Mouse (Mus musculus): ENCODE data around the gene Tulp4.
"Not testable (repeated sequence)": the region's sequence is repeated elsewhere in the genome, so short reads cannot be mapped to it uniquely, and the experiment has no call there.

The Tulp4 gene

DNA sequence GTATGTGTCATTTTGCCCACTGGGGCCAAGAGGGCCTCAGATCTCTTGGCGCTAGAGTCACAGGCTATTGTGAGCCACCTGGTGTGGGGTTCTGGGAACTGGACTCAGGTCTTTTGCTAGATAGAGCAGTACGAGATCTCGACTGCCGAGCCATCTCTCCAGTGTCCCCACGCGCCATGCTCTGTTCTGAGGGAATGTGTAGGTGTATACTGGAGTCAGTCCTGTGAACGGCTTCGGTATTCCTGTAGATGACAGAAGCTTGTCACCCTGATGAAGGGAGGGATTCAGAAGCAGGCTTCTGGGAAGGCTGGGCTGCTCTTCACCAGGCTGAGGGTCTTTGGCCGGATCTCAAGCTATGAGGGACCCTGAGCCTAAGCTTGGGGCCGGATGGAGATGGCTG, 173.5 kb downstream of the Tulp4 start:
- DNase-seq (ENCODE audit: low read depth, low spot score) = not testable (repeated sequence)

DNA sequence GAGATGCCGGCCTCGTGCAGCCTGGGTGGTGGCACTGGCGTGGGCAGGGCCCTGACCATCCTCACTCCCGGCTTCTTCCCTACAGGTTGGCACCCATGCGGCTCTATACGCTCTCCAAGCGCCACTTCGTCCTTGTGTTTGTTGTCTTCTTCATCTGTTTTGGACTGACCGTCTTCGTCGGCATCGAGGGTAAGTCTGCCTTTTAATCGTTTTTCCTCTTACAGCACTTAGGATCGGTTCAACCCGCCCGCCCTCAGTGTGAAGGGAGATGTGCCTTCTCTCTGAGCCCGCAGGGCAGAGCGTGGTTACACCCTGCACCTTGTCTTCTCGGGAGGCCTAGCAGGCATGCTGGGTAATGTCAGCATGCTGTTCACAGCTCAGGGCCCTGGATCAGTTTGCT, 174.3 kb downstream of the Tulp4 start:
- DNase-seq (ENCODE audit: low read depth, low spot score) = not testable (repeated sequence)

DNA sequence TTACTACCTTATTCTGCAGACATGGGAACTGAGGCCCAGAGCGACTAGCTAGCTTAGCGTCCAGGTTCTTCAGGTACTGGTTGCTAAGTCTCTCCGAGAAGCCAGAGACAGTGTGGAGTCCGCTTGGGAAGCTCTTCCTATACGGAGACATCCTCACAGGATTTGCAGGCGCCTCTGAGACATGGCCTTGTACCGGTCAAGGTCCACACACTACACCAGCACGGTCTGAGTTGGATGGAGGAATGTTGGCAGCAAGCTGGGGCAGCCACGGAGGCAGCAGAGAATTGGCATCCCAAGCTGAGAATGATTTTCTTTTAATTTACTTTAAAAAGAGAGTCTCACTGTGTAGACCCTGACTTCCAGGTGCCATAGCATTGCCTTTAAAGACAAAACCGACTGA, 176.9 kb downstream of the Tulp4 start:
- not testable (repeated sequence) for DNase-seq (ENCODE audit: low read depth, low spot score)

DNA sequence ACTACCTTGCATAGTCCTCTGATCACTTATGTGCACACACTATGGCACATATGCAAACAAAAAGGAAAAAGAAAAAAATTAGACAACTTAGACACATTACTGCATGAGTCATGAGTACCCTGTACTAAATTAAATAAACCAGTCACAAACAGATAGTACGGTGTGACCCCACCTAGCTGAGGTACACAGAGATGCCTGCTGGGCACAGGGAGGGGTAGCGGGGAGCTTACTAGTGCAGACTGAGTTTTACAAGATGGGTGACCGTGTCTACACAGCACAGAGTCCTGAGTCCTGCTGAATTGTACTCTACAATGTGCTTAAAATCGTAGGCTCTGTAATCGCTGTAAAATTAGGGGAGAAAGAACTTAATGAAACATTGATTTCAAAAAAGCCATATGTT, 179.9 kb downstream of the Tulp4 start:
- not testable (repeated sequence) for DNase-seq (ENCODE audit: low read depth, low spot score)

DNA sequence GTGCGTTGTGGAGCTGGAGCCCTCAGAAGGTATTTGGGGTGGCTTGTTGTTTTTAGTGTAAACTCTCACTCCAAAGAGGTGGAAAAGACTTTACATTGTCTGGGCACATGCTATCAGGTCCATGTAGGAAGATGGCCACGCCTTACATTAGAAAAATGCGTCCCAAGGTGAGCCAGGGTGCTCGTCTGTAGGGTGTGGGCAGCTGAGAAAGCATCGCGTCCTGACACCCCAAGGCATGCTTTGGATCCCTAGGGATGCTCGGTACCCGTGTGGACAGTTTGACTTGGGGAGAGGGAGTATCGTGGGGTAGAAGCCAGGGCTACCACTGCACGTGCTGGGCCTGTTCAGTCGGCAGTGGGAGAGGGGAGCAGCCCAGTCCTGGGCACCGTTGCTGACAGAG, 182.8 kb downstream of the Tulp4 start:
- not testable (repeated sequence) for DNase-seq (ENCODE audit: low read depth, low spot score)

DNA sequence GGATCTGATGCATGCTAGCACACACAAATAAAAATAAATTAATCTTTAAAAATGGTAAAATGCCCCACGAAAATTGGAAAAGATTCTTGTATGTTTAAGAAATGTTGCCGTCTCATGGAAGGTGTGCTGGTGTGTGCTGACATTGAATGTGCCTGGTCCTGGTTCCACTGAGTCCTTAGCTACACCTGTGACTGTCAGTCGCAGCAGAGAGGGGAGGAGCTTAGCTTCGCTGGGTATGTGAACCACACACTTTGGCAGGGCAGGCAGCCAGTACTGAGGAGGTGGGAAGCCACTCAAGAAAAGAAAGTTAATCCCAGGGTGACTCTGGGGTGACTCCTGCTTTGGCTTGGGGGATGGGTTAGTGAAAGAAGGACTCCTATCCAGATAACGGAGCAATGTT, 187.6 kb downstream of the Tulp4 start:
- not testable (repeated sequence) for DNase-seq (ENCODE audit: low read depth, low spot score)

DNA sequence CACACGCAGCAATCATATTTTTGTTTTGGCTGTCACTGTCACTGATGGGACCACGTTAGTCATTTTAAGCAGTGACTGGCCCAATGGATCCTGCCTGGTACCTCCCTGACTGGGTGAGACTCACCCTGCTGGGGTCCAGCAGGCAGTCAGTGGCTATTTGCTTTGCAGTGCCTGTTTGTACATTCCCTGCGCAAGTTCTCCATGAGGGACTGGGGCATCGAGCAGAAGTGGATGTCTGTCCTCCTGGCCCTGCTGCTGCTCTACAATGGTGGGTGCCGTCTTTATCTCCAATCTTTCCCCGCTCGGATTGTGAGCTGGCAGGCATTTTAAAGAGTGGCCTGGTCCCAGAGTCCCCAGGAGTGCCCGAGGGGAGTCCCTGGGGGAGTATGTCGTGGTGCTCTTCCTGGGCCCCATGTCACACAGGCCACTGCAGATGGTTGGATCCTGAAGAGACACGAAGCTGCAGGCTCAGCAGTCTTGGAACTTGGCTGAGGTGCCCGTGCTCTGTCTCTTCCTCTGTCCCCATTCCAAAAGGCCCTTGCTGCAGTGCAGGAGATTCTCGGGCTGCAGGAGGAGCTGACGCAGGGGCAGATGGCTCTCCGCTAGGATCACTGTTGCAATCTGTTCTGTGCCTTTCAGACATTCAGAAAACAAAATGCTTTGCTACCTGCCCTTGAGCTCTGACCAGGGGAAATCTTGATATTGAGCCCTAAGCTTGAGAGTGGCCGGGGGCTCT, 191.0 kb downstream of the Tulp4 start:
- not testable (repeated sequence) for DNase-seq (ENCODE audit: low read depth, low spot score)

DNA sequence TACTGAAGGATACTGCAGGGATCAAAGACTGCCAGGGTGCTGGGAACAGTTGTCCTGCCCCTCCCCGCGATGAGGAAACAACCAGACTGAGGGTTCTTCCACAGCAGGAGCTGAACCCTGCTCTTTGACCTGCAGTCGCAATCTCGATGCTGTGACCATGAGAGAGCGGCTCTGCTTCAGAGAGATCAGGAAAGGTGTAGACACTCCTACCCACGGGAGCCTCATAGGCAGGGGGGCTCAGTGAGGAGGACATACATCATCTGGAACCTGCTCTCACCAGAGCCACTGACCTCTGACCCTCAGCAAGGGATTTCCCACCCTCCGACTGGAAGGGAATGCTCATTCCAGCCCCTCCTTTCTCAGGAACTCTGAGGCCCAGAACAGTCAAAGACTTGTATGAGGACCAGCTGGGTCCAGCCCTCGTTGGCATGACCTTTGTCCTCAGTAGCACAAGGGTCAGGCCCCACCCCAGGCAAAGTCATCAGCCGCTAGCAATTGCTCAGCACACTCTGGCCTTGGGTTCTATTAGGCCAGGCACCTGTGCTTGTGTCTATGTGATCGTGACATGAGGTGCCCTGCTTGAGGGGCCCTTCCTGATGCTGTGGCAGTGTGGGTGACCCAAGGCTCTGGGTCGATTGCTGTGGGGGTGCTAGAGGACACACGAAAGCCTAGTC, 194.1 kb downstream of the Tulp4 start:
- not testable (repeated sequence) for DNase-seq (ENCODE audit: low read depth, low spot score)
